ENCODE assay signal across 14 mouse cellular contexts in genomic region chr7:35299656-35300055, GRCm38 (mm10). TPM values are rescaled to one million over a fixed set of nuclear protein-coding genes. Genes with fewer than 3 reads are reported as not detected.
DNase-seq lines count a peak whose midpoint lies in the region; ATAC-seq and TF ChIP-seq lines count a peak whose summit lies in the region.
"Had no signal": no experiment of that assay in that cellular context is flagged by ENCODE, and none has a peak within 500 bp of the region (broad histone marks: within the 10 kb centered on the region; RNA-seq: fewer than 3 reads in every experiment).

No protein-coding gene starts in this region.

- TF ChIP-seq CTCF in cortical plate, adult 2 months (IDR thresholded peaks at IDR 0.05; ENCODE audit: extremely low read depth, insufficient read depth, low read length) = no peak

- peak; percentile 6 for DNase-seq in embryo, embryonic 10.5 days (ENCODE audit: low spot score)
- no peak for DNase-seq in embryo, embryonic 9.5 days (ENCODE audit: extremely low spot score)
- peak; percentile 18 to 26 for DNase-seq in left cerebral cortex, postnatal 14 days (ENCODE audit: low spot score in 2 of 2)
- DNase-seq in left cerebral cortex, adult 11 months (ENCODE audit: low spot score) = no peak
- DNase-seq in lung, postnatal 36 days = peak; percentile 69
- DNase-seq in adrenal gland, adult 2 months = no peak
- DNase-seq: layer of hippocampus, adult 9-11 months; thymus, postnatal 25 days had no signal

- no peak for ATAC-seq in activated CD4-positive, CD25-positive, alpha-beta regulatory T cell, adult 4 months
- ATAC-seq: midbrain, embryonic 15.5 days had no signal

- intact Hi-C loops in left cerebral cortex, postnatal 14 days (cut with DNase I) = loop anchor here (5.0 kb wide), 1 partner anchor 93 kb away; no protein-coding TSS in a partner anchor

- no peak for TF ChIP-seq POLR2A in cortical plate, adult 2 months (IDR thresholded peaks at IDR 0.05; ENCODE audit: extremely low read depth, insufficient read depth, low read length)

- no peak overlapping the region for H3K4me3 ChIP-seq in cortical plate, adult 2 months (ENCODE audit: insufficient read depth, low read length)
- H3K4me3 ChIP-seq: heart, embryonic 15.5 days; lung, embryonic 15.5 days; midbrain, embryonic 15.5 days; neural tube, embryonic 13.5 days had no signal

- H3K4me1 ChIP-seq in cortical plate, adult 2 months (ENCODE audit: control insufficient read depth, insufficient read depth, low read length) = no peaks in the 10 kb centered on the region
- H3K4me1 ChIP-seq: heart, embryonic 15.5 days; lung, embryonic 15.5 days; midbrain, embryonic 15.5 days; neural tube, embryonic 13.5 days had no signal

- peak overlapping the region; percentile 93; the same call in 1 of the 2 replicates for H3K27ac ChIP-seq in cortical plate, adult 2 months (ENCODE audit: insufficient read depth, low read length)
- H3K27ac ChIP-seq: heart, embryonic 15.5 days; lung, embryonic 15.5 days; midbrain, embryonic 15.5 days; neural tube, embryonic 13.5 days had no signal

RNA-seq across cellular contexts. Expression of gene Gpatch1, which starts 18.6 kb away (rescaled TPM):
- total RNA-seq in left cerebral cortex, postnatal 14 days (2021) = 10 to 100 TPM; 22.8 to 23.7 TPM
- polyA plus RNA-seq in cortical plate, adult 2 months (2012; rRNA removed) = 21.7 and 24.1 TPM in 2 replicates
- polyA plus RNA-seq in activated CD4-positive, CD25-positive, alpha-beta regulatory T cell, adult 4 months (2017; shearing (Covaris generic)) = 10 to 100 TPM; 20.9 to 25.5 TPM
- total RNA-seq in adrenal gland, adult 2 months (2021) = 10 to 100 TPM; 16.9 to 17.2 TPM
- 1.8 and 2.9 TPM in 2 replicates for polyA plus RNA-seq in adrenal gland, adult 2 months (2012; rRNA removed)

RNA-seq across cellular contexts. Expression of gene Rhpn2, which starts 34.3 kb away (rescaled TPM):
- 1 to 10 TPM; 2.5 to 2.7 TPM for total RNA-seq in left cerebral cortex, postnatal 14 days (2021)
- polyA plus RNA-seq in cortical plate, adult 2 months (2012; rRNA removed) = 5.6 and 5.8 TPM in 2 replicates
- polyA plus RNA-seq in activated CD4-positive, CD25-positive, alpha-beta regulatory T cell, adult 4 months (2017; shearing (Covaris generic)) = under 1 TPM; 0.29 to 0.36 TPM
- 1 to 10 TPM; 1.6 to 4.6 TPM for total RNA-seq in adrenal gland, adult 2 months (2021)
- 0.51 and 1.3 TPM in 2 replicates for polyA plus RNA-seq in adrenal gland, adult 2 months (2012; rRNA removed)

Comparison
In these comparisons a context has a peak if more than half of its experiments do, and no peak if none do; other contexts are left out.
1. DNase-seq: peak in embryo, embryonic 10.5 days (single experiment), left cerebral cortex, postnatal 14 days (2 of 2) and lung, postnatal 36 days (single experiment); none in embryo, embryonic 9.5 days (single experiment), left cerebral cortex, adult 11 months (single experiment) and adrenal gland, adult 2 months (single experiment).